Mouse (Mus musculus) kidney, adult 9 months (tissue): Measurements from ENCODE around the gene Cyth3.

Source experiments
- DNase-seq: peaks from one replicate; pipeline ENCODE4 v3.0.0; 2022

Cyth3 gene

GRCm38 (mm10) chr5:143721962-143722361 lies 99.7 kb downstream of the Cyth3 start:
- DNase-seq = no peak

GRCm38 (mm10) chr5:143730915-143731314 lies 108.7 kb downstream of the Cyth3 start:
- peak; percentile 23 for DNase-seq

GRCm38 (mm10) chr5:143731483-143732112 lies 109.4 kb downstream of the Cyth3 start:
- no peak for DNase-seq

- peak; percentile 97 for DNase-seq
These were observed 110.1 kb downstream of the Cyth3 start, which contains the start of gene Usp42 for GRCm38 (mm10) chr5:143732180-143732891. Gene Usp42, minus strand, starts transcription at chr5:143732280.

- DNase-seq = no peak
These were observed 127.5 kb downstream of the Cyth3 start for GRCm38 (mm10) chr5:143749630-143750208.

- DNase-seq = no peak
These were observed 133.4 kb downstream of the Cyth3 start for GRCm38 (mm10) chr5:143755529-143756141.

GRCm38 (mm10) chr5:143757755-143758443 lies 135.7 kb downstream of the Cyth3 start:
- DNase-seq = peak; percentile 95

- DNase-seq = no peak
These were observed 137.3 kb downstream of the Cyth3 start for GRCm38 (mm10) chr5:143759554-143759953.
